Mouse (Mus musculus) heart, postnatal 0 days (tissue): ENCODE data around the gene Tars2. TPM values are rescaled to one million over a fixed set of nuclear protein-coding genes. Genes with fewer than 3 reads are reported as not detected.

Source experiments
- ATAC-seq: fragments of 200-750 bp; cut with Nextera tagmentation; 2 replicates; pipeline ENCODE4 v1.8.0; 2017; ENCODE audit warnings: low read depth, moderate number of reproducible peaks, moderate library complexity; ENCODE audit not compliant: insufficient read depth
- DNase-seq: peaks from one replicate; pipeline ENCODE4 v3.0.0-alpha.2; 2016; ENCODE audit warnings: low spot score
- H3K27ac ChIP-seq: fragments of 300-500 bp; sonication (generic); 2 replicates; pipeline ENCODE4 v1.5.1; 2014; ENCODE audit warnings: low read depth, mild to moderate bottlenecking
- H3K27me3 ChIP-seq: fragments of 300-500 bp; sonication (generic); 2 replicates; pipeline ENCODE4 v1.6.1; 2014; ENCODE audit warnings: low read length, mixed read lengths; ENCODE audit not compliant: control insufficient read depth, insufficient read depth
- H3K36me3 ChIP-seq: fragments of 300-500 bp; sonication (generic); replicated peaks from 2 replicates; pipeline ENCODE4 v1.6.1; 2014; ENCODE audit warnings: low read length, mixed read lengths; ENCODE audit not compliant: control insufficient read depth, insufficient read depth
- H3K4me1 ChIP-seq: fragments of 300-500 bp; sonication (generic); 2 replicates; pipeline ENCODE4 v1.6.1; 2014; ENCODE audit warnings: antibody characterized with exemption; ENCODE audit not compliant: control insufficient read depth, insufficient read depth
- H3K4me2 ChIP-seq: fragments of 300-500 bp; sonication (generic); 2 replicates; pipeline ENCODE4 v1.6.1; 2014; ENCODE audit warnings: low read depth, mild to moderate bottlenecking, low read length, moderate library complexity
- H3K4me3 ChIP-seq: fragments of 300-500 bp; sonication (generic); 2 replicates; pipeline ENCODE4 v1.5.1; 2014; ENCODE audit warnings: low read depth, low read length
- H3K9ac ChIP-seq: fragments of 300-500 bp; sonication (generic); replicated peaks from 2 replicates; pipeline ENCODE4 v1.6.1; 2014; ENCODE audit warnings: low read depth, low read length, mixed read lengths
- H3K9me3 ChIP-seq: fragments of 300-500 bp; sonication (generic); replicated peaks from 2 replicates; pipeline ENCODE4 v1.6.1; 2016; ENCODE audit warnings: low read length; ENCODE audit not compliant: control insufficient read depth
- CTCF ChIP-seq: IDR thresholded peaks from 2 replicates; pipeline ENCODE4 v1.5.1; 2016; ENCODE audit warnings: antibody characterized with exemption, control low read depth, low read depth
- EP300 ChIP-seq: IDR thresholded peaks from 2 replicates; pipeline ENCODE4 v1.6.1; 2016; ENCODE audit warnings: antibody characterized with exemption, low read depth
- WGBS: fragments of 180-500 bp; shearing (Covaris S2); extraction: QIAGEN DNeasy Blood & Tissue Kit; methylation state at CpG from one replicate; pipeline ENCODE4 v1.1.7; 2014; 5-methylcytosine and 5-hydroxymethylcytosine counted together
- polyA plus RNA-seq: library from polyadenylated mRNA; unstranded; fragments of >200 nt; fragmentation: Nextera tagmentation; extraction: Ambion mirVana; gene quantifications from 2 replicates; pipeline ENCODE4 v1.2.1, GENCODE M21; 2015
- total RNA-seq: library from RNA; depleted of rRNA; stranded (reverse); fragments of >200 nt; gene quantifications from 2 replicates; pipeline ENCODE4 v1.2.3, GENCODE M21; 2014; ENCODE audit warnings: low replicate concordance

Tars2 gene
- total and polyA plus RNA-seq, 2 experiments from 2014 or later = 30.0 to 43.5 TPM

DNA sequence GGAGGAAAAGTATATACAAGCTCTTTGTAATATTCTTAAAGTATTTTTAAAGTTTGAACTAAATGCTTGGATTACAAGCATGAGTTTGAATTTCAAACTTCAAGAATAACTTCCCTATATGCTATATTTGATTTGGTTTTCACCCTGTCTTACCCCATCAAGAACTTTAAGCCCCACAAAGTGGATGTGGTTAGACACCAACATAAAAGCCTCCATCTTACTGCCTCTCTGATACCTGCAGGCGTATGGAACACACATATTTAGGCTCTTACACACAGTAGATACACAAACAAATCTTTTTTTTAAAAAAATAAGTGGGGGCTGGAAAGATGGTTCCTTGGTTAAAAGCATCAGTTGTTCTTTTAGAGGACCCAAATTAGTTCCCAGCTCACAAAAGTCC is 34.3 kb upstream of the Tars2 start:
- Histone ChIP-seq H3K4me3 (no peak overlapping the region), H3K36me3 (0 out of 2 replicates have a peak, but pooled peaks cover 2% of the 10 kb centered on the region), H3K27me3 (no peaks in the 10 kb centered on the region), H3K9me3 (no peaks in the 10 kb centered on the region), H3K9ac (no peak overlapping the region), H3K27ac (no peak overlapping the region), H3K4me1 (no peaks in the 10 kb centered on the region), H3K4me2 (no peak overlapping the region)
- DNase-seq (no peak), ATAC-seq (no peak)
- WGBS = 94% methylated on average over 1 of the region's 1 CpGs
- TF ChIP-seq EP300 (no peak), CTCF (no peak)

DNA sequence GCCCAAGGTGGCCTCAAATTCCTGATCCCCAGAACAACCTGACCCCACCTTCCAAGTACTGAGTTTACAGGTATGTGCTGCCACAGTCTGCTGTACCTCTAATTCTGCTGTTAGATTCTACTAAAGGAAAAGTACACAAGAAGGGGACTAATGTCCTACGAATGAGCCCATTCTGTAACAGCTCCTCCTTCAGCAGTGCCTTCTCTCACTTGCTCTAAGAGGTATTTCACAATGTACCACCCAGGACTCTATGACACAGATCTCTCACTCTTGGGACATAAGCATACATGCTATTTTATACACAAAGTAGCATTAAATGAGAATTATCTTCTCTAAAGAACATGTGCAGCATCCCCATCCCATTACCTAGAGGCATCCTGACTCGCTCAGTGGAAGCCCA is 33.7 kb upstream of the Tars2 start:
- H3K4me2 ChIP-seq = no peak overlapping the region
- DNase-seq (no peak), ATAC-seq (no peak)
- no peaks in the 10 kb centered on the region for H3K9me3 ChIP-seq
- H3K36me3 ChIP-seq = peaks cover 6% of the 10 kb centered on the region; the same call in 1 of the 2 replicates
- no peaks in the 10 kb centered on the region for H3K27me3 ChIP-seq
- H3K4me1 ChIP-seq = no peaks in the 10 kb centered on the region
- H3K27ac ChIP-seq = no peak overlapping the region
- H3K4me3 ChIP-seq = no peak overlapping the region
- WGBS = 78% methylated on average over 2 of the region's 2 CpGs
- no peak overlapping the region for H3K9ac ChIP-seq
- TF ChIP-seq EP300 (no peak), CTCF (no peak)

DNA sequence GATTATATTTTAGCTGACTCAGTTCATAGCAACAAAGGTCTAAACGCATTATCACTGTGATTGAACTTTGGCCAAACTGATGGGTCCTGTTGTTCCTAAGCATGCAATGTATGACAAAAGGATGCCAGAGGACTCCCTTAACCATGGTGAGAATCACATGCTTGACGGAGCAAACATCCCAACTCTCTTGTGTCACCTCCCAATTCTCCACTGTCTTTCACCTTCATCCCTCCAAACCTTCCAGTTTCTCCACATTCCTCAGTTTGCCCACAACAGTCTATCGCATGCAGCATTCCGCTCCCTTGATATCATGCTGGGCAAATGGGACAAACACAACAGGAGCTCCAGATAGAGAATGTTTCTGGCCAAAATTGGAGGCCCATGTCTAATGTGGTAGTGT is 25.5 kb upstream of the Tars2 start:
- Histone ChIP-seq H3K9me3 (no peaks in the 10 kb centered on the region), H3K36me3 (peaks cover 74% of the 10 kb centered on the region)
- WGBS = 94% methylated on average over 4 of the region's 4 CpGs

GRCm38 (mm10) chr3:95771985-95772384 is 12.0 kb upstream of the Tars2 start:
- DNase-seq = peak; percentile 32
- no peak overlapping the region for H3K9ac ChIP-seq
- H3K4me1 ChIP-seq = no peaks in the 10 kb centered on the region
- H3K4me3 ChIP-seq = no peak overlapping the region
- no peak for ATAC-seq
- H3K27me3 ChIP-seq = no peaks in the 10 kb centered on the region
- H3K36me3 ChIP-seq = peaks cover 69% of the 10 kb centered on the region
- H3K4me2 ChIP-seq = no peak overlapping the region
- no peaks in the 10 kb centered on the region for H3K9me3 ChIP-seq
- no peak overlapping the region for H3K27ac ChIP-seq
- TF ChIP-seq CTCF (peak; percentile 64), EP300 (no peak)

More for the DNA sequence above, 25.5 kb upstream of the Tars2 start:
- ATAC-seq = no peak
- no peak for DNase-seq
- Histone ChIP-seq H3K27me3 (no peaks in the 10 kb centered on the region), H3K27ac (no peak overlapping the region), H3K4me2 (no peak overlapping the region), H3K4me1 (no peaks in the 10 kb centered on the region), H3K9ac (no peak overlapping the region), H3K4me3 (no peak overlapping the region)
- TF ChIP-seq CTCF = no peak
- no peak for TF ChIP-seq EP300

DNA sequence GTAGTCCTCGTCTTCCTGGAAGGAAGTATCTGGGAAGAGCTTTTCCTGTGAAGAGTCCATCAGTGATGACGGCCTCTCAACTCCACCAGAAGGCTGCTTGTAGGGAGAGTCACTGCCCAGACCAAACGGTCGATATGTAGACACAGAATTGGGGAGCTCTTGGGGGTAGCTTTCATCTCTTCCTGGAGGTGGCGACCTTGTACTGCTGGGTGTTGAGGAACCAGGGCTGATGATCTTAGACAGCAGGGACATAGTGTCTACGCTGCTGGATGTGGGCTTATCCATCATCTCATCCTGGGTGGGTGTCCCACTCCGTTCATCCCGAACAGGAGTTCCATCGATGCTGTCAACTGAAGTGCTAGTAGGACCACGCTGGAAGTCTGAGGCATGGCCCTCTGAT is 5.5 kb upstream of the Tars2 start:
- WGBS = 85% methylated on average over 10 of the region's 10 CpGs
- H3K9ac ChIP-seq = no peak overlapping the region
- ATAC-seq (no peak), DNase-seq (no peak)
- no peak overlapping the region for H3K4me3 ChIP-seq
- no peaks in the 10 kb centered on the region for H3K4me1 ChIP-seq
- H3K36me3 ChIP-seq = peaks cover 49% of the 10 kb centered on the region
- H3K27ac ChIP-seq = no peak overlapping the region
- no peak for TF ChIP-seq CTCF
- no peak for TF ChIP-seq EP300
- H3K9me3 ChIP-seq = no peaks in the 10 kb centered on the region
- no peak overlapping the region for H3K4me2 ChIP-seq
- no peaks in the 10 kb centered on the region for H3K27me3 ChIP-seq

- Histone ChIP-seq H3K9me3 (no peaks in the 10 kb centered on the region), H3K4me1 (peaks cover 2% of the 10 kb centered on the region; the same call in 1 of the 2 replicates), H3K9ac (no peak overlapping the region), H3K4me3 (no peak overlapping the region), H3K27me3 (no peaks in the 10 kb centered on the region), H3K27ac (no peak overlapping the region), H3K4me2 (no peak overlapping the region), H3K36me3 (peaks cover 43% of the 10 kb centered on the region)
- DNase-seq = no peak
- TF ChIP-seq CTCF (no peak), EP300 (no peak)
- ATAC-seq = no peak
- WGBS = 83% methylated on average over 10 of the region's 10 CpGs
Observed at GRCm38 (mm10) chr3:95763811-95764210, 3.8 kb upstream of the Tars2 start.
